9 mouse cellular contexts compared by ENCODE assay signal in genomic region chr17:15447831-15448230, GRCm38 (mm10).
"Had no signal": no experiment of that assay in that cellular context is flagged by ENCODE, and none has a peak within 500 bp of the region (broad histone marks: within the 10 kb centered on the region; RNA-seq: fewer than 3 reads in every experiment).

No protein-coding gene starts in this region.

- DNase-seq: kidney, adult 11 months; kidney, adult 8-10 months; kidney, postnatal 14 days; kidney, postnatal 4 days; left cerebral cortex, postnatal 4 days; liver, postnatal 0 days; lung, embryonic 14.5 days; retina, postnatal 1 day; right cerebral cortex, postnatal 25 days had no signal
